Mouse (Mus musculus) cerebellum, adult 11-12 months (tissue): ENCODE data around the gene Phf23.
"Not testable (repeated sequence)": the region's sequence is repeated elsewhere in the genome, so short reads cannot be mapped to it uniquely, and the experiment has no call there.

ENCODE experiments used
- DNase-seq: peaks from one replicate; pipeline ENCODE4 v3.0.0; 2022

Gene Phf23

DNA sequence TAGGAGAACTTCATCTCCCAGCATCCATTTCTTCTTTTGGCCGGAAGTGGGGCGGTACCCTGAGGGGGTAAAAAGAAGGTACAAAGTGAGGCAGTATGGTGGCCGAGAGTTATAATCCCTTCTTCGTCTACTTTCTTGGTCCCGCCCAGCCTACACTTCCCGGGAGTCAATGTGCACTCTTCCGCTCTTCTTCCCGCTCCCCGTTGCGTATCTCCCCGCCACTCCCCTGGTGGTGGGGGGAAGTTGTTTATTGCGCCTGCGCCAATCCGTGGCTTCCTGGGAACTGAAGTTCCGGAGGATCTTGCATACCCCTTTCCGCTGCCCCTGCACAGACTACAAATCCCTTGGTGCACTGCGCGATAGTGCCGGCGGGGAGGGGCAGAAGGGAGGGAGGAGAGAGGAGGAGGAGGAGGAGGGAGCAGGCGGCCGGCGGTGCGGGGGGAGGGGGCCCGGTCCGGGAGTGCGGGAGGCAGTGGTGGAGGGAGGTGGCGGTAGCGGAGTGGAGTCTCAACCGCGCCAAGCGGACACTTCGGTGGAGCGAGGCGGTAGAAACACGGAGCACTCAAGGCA is at the start of gene Phf23:
TSS of gene Phf23 (plus strand) at position 387 of the 570 bp plus-strand sequence.
- DNase-seq = peak; percentile 99

- DNase-seq = no peak
These were observed 49.3 kb upstream of the Phf23 start for GRCm38 (mm10) chr11:69945997-69946891.

DNA sequence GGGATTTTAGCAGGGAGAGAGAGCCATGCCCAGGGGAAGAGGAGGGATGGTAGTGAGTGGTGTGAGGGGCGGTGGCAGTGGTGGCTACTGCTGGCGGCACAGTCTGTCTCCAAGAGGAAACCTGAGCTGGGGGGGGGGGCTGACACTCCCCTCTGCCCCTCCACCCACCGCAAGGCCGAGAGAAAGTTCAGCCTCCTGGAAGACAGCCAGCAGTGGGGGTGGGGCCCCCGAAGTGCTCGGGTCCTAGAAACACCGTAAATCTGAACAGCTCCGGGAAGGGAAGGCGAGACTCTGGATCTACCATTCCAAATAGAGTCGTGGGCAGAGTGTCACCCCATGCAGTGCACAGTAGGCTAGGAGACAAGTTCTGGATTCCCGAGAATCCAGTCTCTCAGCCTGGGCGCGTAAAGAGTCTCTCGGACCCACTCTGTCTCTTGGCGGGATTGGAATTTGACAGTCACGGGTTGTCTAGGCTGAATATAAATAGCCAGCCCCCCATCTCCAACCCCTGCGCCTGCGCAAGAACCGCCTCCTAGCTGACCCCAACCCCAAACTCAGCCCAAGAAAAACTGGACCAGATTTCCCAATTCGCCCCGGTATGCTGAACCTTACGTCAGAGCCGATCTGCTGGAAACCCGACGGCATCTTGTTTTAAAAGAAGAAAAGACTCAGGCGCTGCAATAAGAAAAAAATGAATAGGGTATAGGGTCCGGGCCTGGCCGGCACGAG is 48.1 kb upstream of the Phf23 start:
- no peak for DNase-seq

DNA sequence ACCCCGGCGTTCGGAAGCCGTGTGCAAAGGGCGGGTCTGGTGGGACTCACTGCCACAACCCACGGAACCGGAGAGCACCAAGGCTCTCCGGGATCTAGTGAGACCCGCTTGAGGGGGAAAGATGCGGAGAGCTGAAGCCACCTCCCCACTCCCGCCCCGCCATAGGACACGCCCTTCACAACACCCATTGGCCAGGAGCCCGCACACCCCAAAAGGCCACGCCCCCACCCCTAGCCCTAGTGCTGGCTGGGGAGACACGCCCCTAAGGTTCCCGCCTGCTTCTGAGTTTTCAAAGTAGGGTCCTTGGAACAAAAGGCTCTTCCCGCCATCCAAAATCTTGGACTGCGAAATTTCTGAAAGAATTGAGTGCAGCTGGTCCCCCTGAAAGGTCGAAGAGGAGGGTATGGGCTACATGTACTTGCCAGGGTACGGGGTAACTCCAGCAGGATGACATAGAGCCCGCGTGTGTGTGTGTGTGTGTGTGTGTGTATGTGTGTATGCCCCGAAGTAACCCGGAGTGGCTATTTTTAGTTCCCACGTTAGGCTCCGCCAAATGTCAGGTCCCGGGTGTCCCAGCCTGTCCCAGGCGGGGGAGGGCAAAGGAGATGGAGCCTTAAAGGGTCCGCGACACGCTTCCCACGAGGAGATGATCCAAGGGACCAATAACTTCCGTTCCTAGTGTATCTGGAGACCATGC is 47.4 kb upstream of the Phf23 start, which contains the start of gene Slc2a4:
TSS of gene Slc2a4 (minus strand) at position 123 of the 697 bp plus-strand sequence.
- DNase-seq = peak; percentile 53

GRCm38 (mm10) chr11:69948763-69949150 is 46.8 kb upstream of the Phf23 start:
- peak; percentile 68 for DNase-seq

DNA sequence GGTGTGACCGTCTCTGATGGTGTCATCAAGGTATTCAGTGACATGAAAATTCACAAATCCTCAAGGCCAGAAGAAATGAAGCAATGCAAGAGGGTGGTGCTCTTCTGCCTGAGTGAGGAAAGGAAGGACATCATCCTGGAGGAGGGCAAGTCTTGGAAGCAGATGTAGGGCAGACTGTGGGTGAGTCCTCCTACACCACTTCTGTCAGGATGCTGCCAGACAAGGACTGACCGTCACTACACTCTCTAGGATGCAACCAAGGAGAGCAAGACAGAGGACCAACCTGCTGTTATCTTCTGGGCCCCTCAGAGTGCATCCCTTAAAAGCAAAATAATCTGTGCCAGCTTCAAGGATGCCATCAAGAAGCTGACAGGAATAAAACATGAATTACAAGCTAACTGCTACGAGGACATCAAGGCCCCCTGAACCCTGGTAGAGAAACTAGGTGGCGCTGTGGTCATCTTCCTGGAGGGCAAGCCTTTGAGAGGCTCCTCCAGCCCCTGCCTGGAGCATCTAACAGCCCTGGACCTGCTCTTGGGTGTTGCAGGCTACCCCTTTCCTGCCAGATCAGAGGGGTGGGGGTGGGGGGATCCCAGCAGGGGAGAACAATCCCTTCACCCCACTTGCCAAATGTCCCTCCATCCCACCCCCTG is 44.6 kb upstream of the Phf23 start:
- DNase-seq = no peak

DNA sequence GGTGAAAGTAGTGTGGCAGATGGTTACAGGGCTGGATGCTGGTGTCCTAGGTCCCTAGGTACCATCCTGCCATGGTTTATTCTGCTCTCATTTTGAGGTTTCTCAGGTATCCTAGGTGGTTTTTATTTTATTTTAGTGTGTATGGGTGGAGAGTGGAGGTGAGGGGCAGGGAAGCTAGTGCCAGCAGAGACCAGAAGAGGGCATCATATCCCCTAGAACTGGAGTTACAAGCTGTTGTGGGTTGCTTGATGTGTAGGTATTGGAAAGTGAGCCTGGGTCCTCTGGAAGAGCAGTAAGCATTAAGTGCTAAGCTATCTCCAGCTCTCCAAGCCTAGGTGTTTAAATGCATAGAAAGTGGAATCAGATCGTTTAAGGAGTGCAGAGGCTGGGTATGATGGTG is 43.3 kb upstream of the Phf23 start:
- no peak for DNase-seq

DNA sequence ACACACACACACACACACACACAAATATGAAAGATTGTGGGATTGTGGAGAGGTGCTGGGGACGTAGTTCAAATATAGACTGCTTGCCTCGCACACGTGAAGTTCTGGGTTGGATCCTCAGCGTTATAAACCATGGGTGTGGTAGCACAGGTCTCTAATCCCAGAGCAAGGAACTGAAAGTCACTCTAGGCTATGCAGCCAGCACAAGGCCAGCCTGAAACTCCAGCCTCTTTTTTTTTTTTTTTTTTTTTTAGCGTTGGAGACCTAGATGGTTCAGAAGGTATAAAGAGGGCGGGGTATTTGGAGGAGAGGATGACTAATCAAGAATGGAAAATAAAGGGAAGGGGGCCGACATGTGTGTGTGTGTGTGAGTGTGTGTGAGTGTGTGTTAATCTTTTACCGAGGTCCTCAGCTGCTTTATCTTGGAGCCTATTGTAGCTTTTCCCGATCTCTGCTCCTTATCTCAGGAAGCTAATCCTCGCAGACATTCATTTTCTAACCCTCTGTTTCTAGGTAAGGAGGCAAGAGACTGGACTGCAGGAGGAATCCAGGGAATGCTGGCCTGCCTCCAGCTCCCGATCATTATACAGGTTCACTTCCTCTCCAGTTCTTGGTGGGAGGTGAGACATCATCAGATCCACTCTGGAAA is 42.2 kb upstream of the Phf23 start:
- DNase-seq = no peak

DNA sequence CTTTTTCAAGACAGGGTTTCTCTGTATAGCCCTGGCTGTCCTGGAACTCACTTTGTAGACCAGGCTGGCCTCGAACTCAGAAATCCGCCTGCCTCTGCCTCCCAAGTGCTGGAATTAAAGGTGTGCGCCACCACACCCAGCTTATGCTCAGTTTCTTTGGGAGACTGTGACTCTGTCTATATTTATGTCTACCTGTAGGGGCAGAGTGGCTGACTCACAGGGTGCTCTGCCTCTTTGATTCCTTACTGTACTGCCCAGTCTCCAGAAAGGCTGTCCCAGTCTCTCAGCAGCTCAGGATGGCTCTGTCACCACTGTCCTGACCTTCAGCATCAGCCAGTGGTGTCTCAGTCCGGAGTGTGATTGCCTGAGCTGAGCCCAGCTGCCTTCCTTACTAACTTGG is 40.0 kb upstream of the Phf23 start:
- not testable (repeated sequence) for DNase-seq

GRCm38 (mm10) chr11:69956218-69956617 is 39.4 kb upstream of the Phf23 start:
- DNase-seq = no peak

DNA sequence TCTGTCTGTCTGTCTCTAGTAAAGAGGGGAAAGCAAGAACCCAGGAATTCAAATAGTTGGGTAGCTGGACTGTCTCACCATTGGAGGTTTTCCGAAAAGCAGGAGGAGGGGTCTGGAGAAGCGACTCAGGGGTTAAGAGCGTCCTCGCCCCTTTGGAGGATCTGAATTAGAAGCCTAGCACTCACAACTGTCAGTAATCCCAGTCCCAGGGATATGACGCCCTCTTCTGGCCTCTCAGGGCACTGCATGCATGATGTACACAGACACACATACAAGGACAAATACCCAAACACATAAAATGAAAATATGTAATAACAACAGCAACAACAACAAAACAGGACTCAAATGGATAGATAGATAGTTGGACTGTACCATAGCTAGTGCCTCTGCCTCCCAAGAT is 35.0 kb upstream of the Phf23 start:
- DNase-seq = no peak

DNA sequence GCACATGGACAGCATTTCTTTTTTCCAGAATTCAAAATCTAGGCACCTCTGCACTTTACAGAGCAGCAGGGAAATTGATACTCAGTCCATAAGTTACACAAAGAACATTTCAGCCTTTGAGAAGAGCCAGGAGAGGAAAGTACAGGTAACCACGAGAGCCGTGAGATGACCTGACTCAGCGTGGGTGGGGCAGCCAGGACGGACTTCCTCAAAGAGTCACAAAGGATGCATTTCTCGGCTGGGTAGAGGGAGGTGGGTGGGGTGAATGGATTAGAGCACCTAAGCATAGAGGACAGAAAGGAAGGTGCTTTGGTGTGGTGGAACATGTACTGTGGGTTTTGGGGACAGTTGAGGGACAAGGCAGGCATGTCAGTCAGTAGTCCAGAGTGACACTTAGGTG is 33.7 kb upstream of the Phf23 start:
- no peak for DNase-seq

- DNase-seq = no peak
These were observed 30.8 kb upstream of the Phf23 start, which contains the start of gene Cldn7 for GRCm38 (mm10) chr11:69964650-69965270. Gene Cldn7 (plus strand): TSS chr11:69964779.

GRCm38 (mm10) chr11:69965271-69966005 is 30.1 kb upstream of the Phf23 start:
- DNase-seq = no peak

- no peak for DNase-seq
These were observed 29.3 kb upstream of the Phf23 start for GRCm38 (mm10) chr11:69966006-69966859.

- DNase-seq = no peak
These were observed 28.6 kb upstream of the Phf23 start for GRCm38 (mm10) chr11:69966860-69967517.

GRCm38 (mm10) chr11:69968793-69969192 is 26.8 kb upstream of the Phf23 start:
- DNase-seq = no peak

- no peak for DNase-seq
These were observed 25.4 kb upstream of the Phf23 start for GRCm38 (mm10) chr11:69970222-69970621.

- no peak for DNase-seq
These were observed 24.8 kb upstream of the Phf23 start for GRCm38 (mm10) chr11:69970775-69971174.
